Mouse (Mus musculus) brain, embryonic 14.5 days (tissue): ENCODE measurements at regions not wholly inside any gene's neighbourhood (a gene's known extent, or its start where the extent isn't known, plus 50 kb on each side); places are given as distances from the start of the nearest gene placed in this dataset.

Experiments
- CTCF ChIP-seq: fragments of 200-500 bp; IDR thresholded peaks from 2 replicates; pipeline ENCODE4 v1.5.1; 2012; ENCODE audit warnings: inconsistent platforms, mild to moderate bottlenecking, moderate library complexity, borderline replicate concordance; ENCODE audit not compliant: insufficient read depth, insufficient read length; ENCODE audit errors: extremely low read depth
- POLR2A ChIP-seq: fragments of 200-500 bp; IDR thresholded peaks from 2 replicates; pipeline ENCODE4 v1.6.1; 2012; ENCODE audit warnings: mild to moderate bottlenecking, inconsistent platforms, borderline replicate concordance; ENCODE audit not compliant: poor library complexity, insufficient read depth, insufficient read length, severe bottlenecking; ENCODE audit errors: extremely low read depth

DNA sequence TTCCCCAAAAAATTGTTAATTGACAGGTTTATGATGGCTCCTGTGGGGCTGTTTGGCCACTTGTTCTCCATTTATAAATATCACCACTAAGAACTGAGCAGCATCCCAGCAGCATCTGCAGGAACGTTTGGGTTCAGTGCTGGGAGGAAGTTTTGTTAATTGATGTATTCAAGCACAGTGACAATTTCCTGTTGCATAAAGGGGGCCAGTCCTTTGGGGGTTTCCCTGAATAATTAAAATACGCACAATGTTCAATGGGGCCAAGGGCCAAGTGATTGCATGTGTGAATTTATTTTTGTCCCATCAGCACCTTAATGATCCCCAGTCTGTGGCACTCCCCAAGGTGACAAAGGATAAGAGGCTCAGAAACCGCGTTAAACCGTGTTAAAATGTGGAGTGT lies 1272.6 kb upstream of the A1bg start:
- TF ChIP-seq POLR2A (no peak), CTCF (no peak)
